Mouse (Mus musculus) forelimb bud, embryonic 11.5 days (tissue): ENCODE results near the gene Scaf11.

Experiments
- DNase-seq: peaks from one replicate; pipeline ENCODE4 v3.0.0-alpha.2; 2012; ENCODE audit warnings: low read depth, low spot score

The Scaf11 gene

DNA sequence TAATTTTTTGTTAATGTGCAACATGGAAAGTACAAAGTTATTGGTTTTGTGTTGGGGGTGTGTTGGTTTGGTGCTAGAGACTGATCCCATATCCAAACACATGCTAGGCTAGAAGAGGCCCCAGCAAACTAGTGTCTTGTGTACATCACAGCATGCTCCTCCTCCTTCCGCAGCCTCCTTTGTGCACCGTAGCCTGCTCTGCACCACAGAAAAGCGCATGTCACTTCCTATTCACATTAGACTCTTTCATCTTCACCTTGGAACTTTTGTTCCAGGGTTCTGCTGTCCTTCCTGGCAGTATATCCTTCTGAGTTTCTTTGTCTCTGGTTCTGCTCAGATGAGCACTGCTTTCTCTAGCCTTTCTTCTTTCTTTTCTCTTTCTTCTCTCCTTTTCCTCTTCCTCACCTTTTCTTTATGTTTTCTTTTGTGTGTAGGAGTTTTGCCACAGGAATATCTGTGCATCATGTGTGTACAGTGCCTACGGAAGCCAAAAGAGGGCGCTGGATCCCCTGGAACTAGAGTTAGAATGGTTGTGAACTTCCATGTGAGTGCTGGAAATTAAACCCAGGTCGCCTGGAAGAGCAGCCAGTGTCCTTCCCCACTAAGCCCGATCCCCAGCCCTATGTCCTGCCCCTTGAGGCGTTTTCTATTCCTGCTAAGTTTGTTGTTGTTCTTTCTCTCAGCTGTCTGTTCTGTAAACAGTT, 63.9 kb downstream of the Scaf11 start:
- no peak for DNase-seq

GRCm38 (mm10) chr15:96395071-96395470, 65.6 kb downstream of the Scaf11 start:
- DNase-seq, result no peak

- no peak for DNase-seq
Measured at GRCm38 (mm10) chr15:96392878-96393277, 67.8 kb downstream of the Scaf11 start.

DNA sequence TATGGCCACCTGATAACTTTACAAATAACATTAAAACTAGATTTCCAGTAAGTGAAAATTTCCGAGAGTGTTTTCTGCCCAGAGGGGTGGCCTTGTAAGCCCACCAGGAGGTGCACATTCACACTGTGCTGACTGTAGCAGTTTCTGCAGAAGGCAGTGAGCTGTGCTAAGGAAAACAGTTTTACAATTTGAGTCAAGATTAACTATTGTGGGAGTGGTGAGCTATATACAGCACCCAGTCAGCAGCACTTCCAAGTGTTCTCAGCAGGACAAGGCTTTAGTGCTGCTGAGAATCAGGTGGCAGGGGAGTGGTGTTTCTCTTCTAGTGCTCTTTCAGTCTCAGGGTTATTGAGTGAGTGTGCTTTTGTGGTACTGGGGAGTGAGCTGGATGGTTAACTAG, 72.1 kb downstream of the Scaf11 start:
- no peak for DNase-seq

DNA sequence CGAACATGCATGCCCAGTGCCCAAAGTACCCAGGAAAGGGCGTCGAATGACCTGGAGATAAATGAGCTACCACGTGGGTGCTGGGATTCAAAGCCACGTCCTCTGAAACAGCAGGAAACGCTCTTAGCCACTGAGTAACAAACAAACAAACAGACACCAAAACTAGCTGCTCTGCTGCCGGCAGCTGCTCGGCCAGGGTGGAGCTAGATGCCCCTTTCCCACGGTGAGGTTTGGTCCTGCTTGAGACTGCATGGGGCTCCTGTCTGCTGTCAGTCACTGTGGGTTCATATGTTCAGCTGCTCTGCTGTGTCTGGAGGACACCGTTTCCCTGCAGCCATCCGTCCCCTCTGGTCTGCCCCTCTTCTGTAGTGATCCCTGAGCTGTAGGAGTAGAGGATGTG, 78.4 kb downstream of the Scaf11 start:
- DNase-seq, result no peak

DNA sequence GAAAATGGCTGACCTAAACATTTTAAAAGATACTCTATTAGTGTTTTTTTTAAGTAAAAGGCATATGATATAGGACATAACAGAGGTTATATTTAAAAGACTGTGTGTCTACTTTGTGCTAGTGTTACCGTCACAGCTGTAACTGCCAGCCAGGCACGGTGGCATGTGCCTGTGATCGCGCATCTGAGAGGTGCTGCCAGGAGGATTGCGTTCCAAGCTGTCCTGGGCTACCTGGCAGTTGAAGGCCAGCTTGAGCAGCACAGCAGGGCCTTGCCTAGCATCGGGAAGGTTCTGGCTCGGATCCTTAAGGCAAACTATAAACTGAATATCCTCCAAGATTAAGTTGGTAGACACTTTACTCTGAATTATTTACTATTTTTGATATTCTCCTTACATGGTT, 82.9 kb downstream of the Scaf11 start:
- DNase-seq, result no peak

- DNase-seq, result no peak
Measured at GRCm38 (mm10) chr15:96377263-96377662, 83.4 kb downstream of the Scaf11 start.

DNA sequence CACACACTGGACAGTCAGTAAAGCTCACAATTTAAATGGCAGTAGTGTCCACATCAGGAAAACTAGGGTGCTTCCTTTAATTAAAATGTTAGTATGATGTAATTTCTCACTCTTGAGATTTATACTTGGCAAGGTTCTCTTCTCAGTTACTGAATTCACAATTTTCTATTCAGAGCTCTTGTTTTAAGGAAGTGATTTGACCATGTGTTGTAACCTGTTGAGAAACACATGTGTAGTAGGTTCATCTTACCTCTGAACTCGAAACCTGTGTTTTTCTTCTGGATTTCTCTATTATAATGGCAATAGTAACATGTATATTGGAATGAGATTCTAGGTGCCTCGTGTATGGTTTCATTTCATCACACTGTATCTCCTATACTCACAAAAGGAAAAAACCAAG, 84.4 kb downstream of the Scaf11 start:
- DNase-seq, result no peak

DNA sequence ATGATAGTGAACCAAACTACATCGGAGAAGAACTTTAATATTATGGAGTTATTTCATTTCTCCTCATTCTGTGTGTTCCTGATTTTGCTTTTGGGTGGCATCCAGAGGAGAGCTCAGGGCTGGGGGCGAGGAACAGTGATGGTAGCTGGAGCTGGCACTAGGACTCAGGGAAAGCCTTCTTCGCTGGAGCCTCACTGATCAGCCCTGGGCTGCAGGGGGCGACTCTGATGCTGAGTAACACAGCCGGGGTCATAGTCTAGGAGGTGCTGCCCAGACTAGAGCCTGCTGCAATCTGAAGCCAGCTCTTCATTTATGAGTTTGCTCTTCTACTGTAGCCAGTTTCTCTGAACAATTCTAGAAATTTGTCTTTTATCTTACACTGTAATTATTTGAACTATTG, 87.5 kb downstream of the Scaf11 start:
- no peak for DNase-seq

GRCm38 (mm10) chr15:96372628-96373027, 88.0 kb downstream of the Scaf11 start:
- no peak for DNase-seq

- no peak for DNase-seq
Measured at GRCm38 (mm10) chr15:96371311-96371710, 89.3 kb downstream of the Scaf11 start.

GRCm38 (mm10) chr15:96366176-96366963, 94.3 kb downstream of the Scaf11 start:
- no peak for DNase-seq

DNA sequence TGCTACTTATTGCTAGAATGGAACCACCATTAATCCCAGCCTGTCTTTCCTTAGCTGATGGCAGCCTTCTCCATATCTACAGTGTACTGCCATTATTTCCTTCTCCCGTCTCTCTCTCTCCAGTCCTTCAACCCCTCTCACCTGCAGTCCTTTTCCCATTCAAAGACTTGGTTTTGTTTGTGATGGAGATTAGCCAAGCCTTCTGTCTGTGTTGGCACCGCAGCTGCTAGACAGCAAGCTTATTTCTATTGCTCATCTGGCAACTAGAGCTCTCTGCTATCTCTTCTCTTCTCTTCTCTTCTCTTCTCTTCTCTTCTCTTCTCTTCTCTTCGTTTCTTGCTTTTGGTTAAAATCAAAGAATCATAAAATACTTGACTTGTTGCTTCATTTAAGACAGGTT, 95.3 kb downstream of the Scaf11 start:
- no peak for DNase-seq
